ENCODE assay signal across 8 mouse cellular contexts in genomic region chr2:119299981-119300818, GRCm38 (mm10). TPM values are rescaled to one million over a fixed set of nuclear protein-coding genes. Genes with fewer than 3 reads are reported as not detected.
DNase-seq lines count a peak whose midpoint lies in the region; ATAC-seq lines count a peak whose summit lies in the region.

No protein-coding gene starts in this region.

- H3K27me3 ChIP-seq in intestine, embryonic 14.5 days (replicated peaks; ENCODE audit: control insufficient read depth, insufficient read depth, low read length): no peaks in the 10 kb centered on the region
- H3K27me3 ChIP-seq in liver, embryonic 15.5 days: no peaks in the 10 kb centered on the region
- H3K27me3 ChIP-seq in neural tube, embryonic 12.5 days (replicated peaks): no peaks in the 10 kb centered on the region

- ATAC-seq in intestine, embryonic 14.5 days (replicated peaks; ENCODE audit: low FRiP score, low TSS enrichment, low read depth): peak; percentile 67
- peak; percentile 88 for ATAC-seq in liver, embryonic 15.5 days (ENCODE audit: insufficient read depth)
- peak; percentile 78 for ATAC-seq in neural tube, embryonic 12.5 days (ENCODE audit: low FRiP score, low read depth)

- peak overlapping the region; percentile 41 for H3K4me2 ChIP-seq in intestine, embryonic 14.5 days (ENCODE audit: low read length)
- peak overlapping the region; percentile 73 for H3K4me2 ChIP-seq in liver, embryonic 15.5 days
- peak overlapping the region; percentile 34 for H3K4me2 ChIP-seq in neural tube, embryonic 12.5 days (replicated peaks)

- peak overlapping the region; percentile 54; the same call in 1 of the 2 replicates for H3K27ac ChIP-seq in intestine, embryonic 14.5 days (ENCODE audit: low read depth)
- H3K27ac ChIP-seq in liver, embryonic 15.5 days (replicated peaks): peak overlapping the region; percentile 56
- H3K27ac ChIP-seq in neural tube, embryonic 12.5 days: no peak overlapping the region; the same call in 1 of the 2 replicates

- peak; percentile 98 for DNase-seq in A20 (ENCODE audit: low read depth, low spot score)
- peak; percentile 85 for DNase-seq in T-cell, adult 2 months (ENCODE audit: low spot score)
- peak; percentile 69 to 74 for DNase-seq in cerebellum, postnatal 36 days
- peak; percentile 88 for DNase-seq in gastrocnemius, postnatal 25 days
- peak; percentile 93 for DNase-seq in intestine, embryonic 14.5 days (ENCODE audit: low spot score)
- DNase-seq in thymus, postnatal 10 days (ENCODE audit: low spot score in 2 of 2): peak; percentile 90 to 96

- no peaks in the 10 kb centered on the region for H3K9me3 ChIP-seq in intestine, embryonic 14.5 days (ENCODE audit: control insufficient read depth, low read length)
- no peaks in the 10 kb centered on the region for H3K9me3 ChIP-seq in liver, embryonic 15.5 days (replicated peaks)
- no peaks in the 10 kb centered on the region for H3K9me3 ChIP-seq in neural tube, embryonic 12.5 days

- no peak overlapping the region for H3K9ac ChIP-seq in intestine, embryonic 14.5 days (ENCODE audit: low read length)
- peak overlapping the region; percentile 37 for H3K9ac ChIP-seq in liver, embryonic 15.5 days
- H3K9ac ChIP-seq in neural tube, embryonic 12.5 days: no peak overlapping the region

- H3K4me1 ChIP-seq in intestine, embryonic 14.5 days (replicated peaks; ENCODE audit: control insufficient read depth, insufficient read depth, low read length): peaks cover 26% of the 10 kb centered on the region
- peaks cover 67% of the 10 kb centered on the region for H3K4me1 ChIP-seq in liver, embryonic 15.5 days (replicated peaks)
- peaks cover 29% of the 10 kb centered on the region for H3K4me1 ChIP-seq in neural tube, embryonic 12.5 days

- H3K4me3 ChIP-seq in intestine, embryonic 14.5 days (ENCODE audit: low read depth, low read length): peak overlapping the region; percentile 1; the same call in 1 of the 2 replicates
- H3K4me3 ChIP-seq in liver, embryonic 15.5 days (replicated peaks): peak overlapping the region; percentile 38
- H3K4me3 ChIP-seq in neural tube, embryonic 12.5 days: no peak overlapping the region

- peaks cover 32% of the 10 kb centered on the region for H3K36me3 ChIP-seq in intestine, embryonic 14.5 days (ENCODE audit: control insufficient read depth, insufficient read depth, low read length)
- peaks cover 38% of the 10 kb centered on the region for H3K36me3 ChIP-seq in liver, embryonic 15.5 days (replicated peaks)
- H3K36me3 ChIP-seq in neural tube, embryonic 12.5 days: peaks cover 37% of the 10 kb centered on the region

- 9% methylated on average over 14 of the region's 15 CpGs for WGBS in intestine, embryonic 14.5 days
- WGBS in liver, embryonic 15.5 days (ENCODE audit: insufficient replicate concordance): 2% methylated on average over 15 of the region's 15 CpGs
- WGBS in neural tube, embryonic 12.5 days: 4% methylated on average over 15 of the region's 15 CpGs

RNA-seq across cellular contexts. Expression of gene Vps18, which starts 11.7 kb away (rescaled TPM):
- total RNA-seq in gastrocnemius, postnatal 25 days (2021): 1 to 10 TPM; 7.8 to 8.1 TPM
- 14.1 and 14.8 TPM in 2 replicates for polyA plus RNA-seq in intestine, embryonic 14.5 days (2014; fragmentation: Nextera tagmentation; extraction: Ambion mirVana)
- polyA plus RNA-seq in liver, embryonic 15.5 days (2015; fragmentation: Nextera tagmentation; extraction: Ambion mirVana): 6.3 and 6.4 TPM in 2 replicates
- 26.6 TPM in 2 replicates for polyA plus RNA-seq in neural tube, embryonic 12.5 days (2016; fragmentation: Nextera tagmentation; extraction: Ambion mirVana)

RNA-seq across cellular contexts. Expression of gene Dll4, which starts 25.4 kb away (rescaled TPM):
- total RNA-seq in gastrocnemius, postnatal 25 days (2021): 1 to 10 TPM; 3.2 to 4.5 TPM
- 6.9 and 7.1 TPM in 2 replicates for polyA plus RNA-seq in intestine, embryonic 14.5 days (2014; fragmentation: Nextera tagmentation; extraction: Ambion mirVana)
- 1.9 and 2.1 TPM in 2 replicates for polyA plus RNA-seq in liver, embryonic 15.5 days (2015; fragmentation: Nextera tagmentation; extraction: Ambion mirVana)
- 5.0 and 6.0 TPM in 2 replicates for polyA plus RNA-seq in neural tube, embryonic 12.5 days (2016; fragmentation: Nextera tagmentation; extraction: Ambion mirVana)

RNA-seq across cellular contexts. Expression of gene Rhov, which starts 29.1 kb away (rescaled TPM):
- total RNA-seq in gastrocnemius, postnatal 25 days (2021): not detected
- 0.98 and 2.3 TPM in 2 replicates for polyA plus RNA-seq in intestine, embryonic 14.5 days (2014; fragmentation: Nextera tagmentation; extraction: Ambion mirVana)
- polyA plus RNA-seq in liver, embryonic 15.5 days (2015; fragmentation: Nextera tagmentation; extraction: Ambion mirVana): 0.08 and 0.26 TPM in 2 replicates
- polyA plus RNA-seq in neural tube, embryonic 12.5 days (2016; fragmentation: Nextera tagmentation; extraction: Ambion mirVana): 8.4 and 9.3 TPM in 2 replicates

RNA-seq across cellular contexts. Expression of gene Chac1, which starts 50.8 kb away (rescaled TPM):
- total RNA-seq in gastrocnemius, postnatal 25 days (2021): 10 to 100 TPM; 14.2 to 69.5 TPM
- 1.6 and 1.7 TPM in 2 replicates for polyA plus RNA-seq in intestine, embryonic 14.5 days (2014; fragmentation: Nextera tagmentation; extraction: Ambion mirVana)
- polyA plus RNA-seq in liver, embryonic 15.5 days (2015; fragmentation: Nextera tagmentation; extraction: Ambion mirVana): 2.9 and 3.4 TPM in 2 replicates
- polyA plus RNA-seq in neural tube, embryonic 12.5 days (2016; fragmentation: Nextera tagmentation; extraction: Ambion mirVana): 2.4 and 2.7 TPM in 2 replicates
